Mouse (Mus musculus): ENCODE results near the gene Plekha4. TPM values are rescaled to one million over a fixed set of nuclear protein-coding genes. Genes with fewer than 3 reads are reported as not detected.

Gene Plekha4
- polyA plus RNA-seq, 1 experiment: not detected

- TF ChIP-seq POLR2A (IDR thresholded peaks at IDR 0.05; ENCODE audit: insufficient read depth, low read depth, low read length) (no peak), CTCF (IDR thresholded peaks at IDR 0.05; ENCODE audit: insufficient read depth, low read depth, low read length) (no peak)
- WGBS: 87% methylated on average over 7 of the region's 7 CpGs
- Histone ChIP-seq H3K27ac (ENCODE audit: insufficient read depth, low read depth, low read length) (no peak overlapping the region), H3K4me3 (ENCODE audit: insufficient read depth, low read depth, low read length) (no peak overlapping the region), H3K4me1 (ENCODE audit: control insufficient read depth, insufficient read depth, low read length) (no peaks in the 10 kb centered on the region)
These were observed 34.1 kb downstream of the Plekha4 start for GRCm38 (mm10) chr7:45560241-45560640.

GRCm38 (mm10) chr7:45560843-45561623, 34.9 kb downstream of the Plekha4 start:
- WGBS: 18% methylated on average over 17 of the region's 17 CpGs
- Histone ChIP-seq H3K4me3 (ENCODE audit: insufficient read depth, low read depth, low read length) (no peak overlapping the region), H3K4me1 (ENCODE audit: control insufficient read depth, insufficient read depth, low read length) (no peaks in the 10 kb centered on the region), H3K27ac (ENCODE audit: insufficient read depth, low read depth, low read length) (no peak overlapping the region)
- no peak for TF ChIP-seq POLR2A (IDR thresholded peaks at IDR 0.05; ENCODE audit: insufficient read depth, low read depth, low read length)
- TF ChIP-seq CTCF (IDR thresholded peaks at IDR 0.05; ENCODE audit: insufficient read depth, low read depth, low read length): peak; percentile 59

- H3K4me3 ChIP-seq (ENCODE audit: insufficient read depth, low read depth, low read length): no peak overlapping the region
- 58% methylated on average over 12 of the region's 12 CpGs for WGBS
- no peak overlapping the region for H3K27ac ChIP-seq (ENCODE audit: insufficient read depth, low read depth, low read length)
- TF ChIP-seq POLR2A (IDR thresholded peaks at IDR 0.05; ENCODE audit: insufficient read depth, low read depth, low read length): no peak
- no peak for TF ChIP-seq CTCF (IDR thresholded peaks at IDR 0.05; ENCODE audit: insufficient read depth, low read depth, low read length)
- no peaks in the 10 kb centered on the region for H3K4me1 ChIP-seq (ENCODE audit: control insufficient read depth, insufficient read depth, low read length)
These were observed 35.7 kb downstream of the Plekha4 start for GRCm38 (mm10) chr7:45561624-45562520.

- TF ChIP-seq POLR2A (IDR thresholded peaks at IDR 0.05; ENCODE audit: insufficient read depth, low read depth, low read length) (no peak), CTCF (IDR thresholded peaks at IDR 0.05; ENCODE audit: insufficient read depth, low read depth, low read length) (no peak)
- Histone ChIP-seq H3K4me3 (ENCODE audit: insufficient read depth, low read depth, low read length) (no peak overlapping the region), H3K4me1 (ENCODE audit: control insufficient read depth, insufficient read depth, low read length) (peaks cover 4% of the 10 kb centered on the region), H3K27ac (ENCODE audit: insufficient read depth, low read depth, low read length) (no peak overlapping the region)
- 82% methylated on average over 2 of the region's 2 CpGs for whole genome bisulfite sequencing
These were observed 38.7 kb downstream of the Plekha4 start for GRCm38 (mm10) chr7:45564811-45565210.

GRCm38 (mm10) chr7:45565446-45565845, 39.3 kb downstream of the Plekha4 start:
- H3K4me1 ChIP-seq (ENCODE audit: control insufficient read depth, insufficient read depth, low read length): peaks cover 4% of the 10 kb centered on the region
- 93% methylated on average over 9 of the region's 9 CpGs for WGBS
- H3K4me3 ChIP-seq (ENCODE audit: insufficient read depth, low read depth, low read length): no peak overlapping the region
- no peak overlapping the region for H3K27ac ChIP-seq (ENCODE audit: insufficient read depth, low read depth, low read length)
- TF ChIP-seq CTCF (IDR thresholded peaks at IDR 0.05; ENCODE audit: insufficient read depth, low read depth, low read length): no peak
- no peak for TF ChIP-seq POLR2A (IDR thresholded peaks at IDR 0.05; ENCODE audit: insufficient read depth, low read depth, low read length)

GRCm38 (mm10) chr7:45567112-45567779, 41.1 kb downstream of the Plekha4 start:
- 0 out of 2 replicates have a peak overlapping the region, but pooled peaks have one; percentile 60 for H3K27ac ChIP-seq (ENCODE audit: insufficient read depth, low read depth, low read length)
- H3K4me3 ChIP-seq (ENCODE audit: insufficient read depth, low read depth, low read length): no peak overlapping the region
- H3K4me1 ChIP-seq (ENCODE audit: control insufficient read depth, insufficient read depth, low read length): peaks cover 7% of the 10 kb centered on the region
- TF ChIP-seq POLR2A (IDR thresholded peaks at IDR 0.05; ENCODE audit: insufficient read depth, low read depth, low read length) (no peak), CTCF (IDR thresholded peaks at IDR 0.05; ENCODE audit: insufficient read depth, low read depth, low read length) (no peak)
- 71% methylated on average over 8 of the region's 8 CpGs for WGBS

- 2% methylated on average over 24 of the region's 24 CpGs for WGBS
- TF ChIP-seq POLR2A (IDR thresholded peaks at IDR 0.05; ENCODE audit: insufficient read depth, low read depth, low read length): no peak
- TF ChIP-seq CTCF (IDR thresholded peaks at IDR 0.05; ENCODE audit: insufficient read depth, low read depth, low read length): no peak
- Histone ChIP-seq H3K4me3 (ENCODE audit: insufficient read depth, low read depth, low read length) (peak overlapping the region; percentile 56), H3K27ac (ENCODE audit: insufficient read depth, low read depth, low read length) (peak overlapping the region; percentile 60), H3K4me1 (ENCODE audit: control insufficient read depth, insufficient read depth, low read length) (peaks cover 7% of the 10 kb centered on the region)
These were observed 41.8 kb downstream of the Plekha4 start for GRCm38 (mm10) chr7:45567780-45568516.

Measured in olfactory bulb, adult 2 months (tissue).